Mouse (Mus musculus) cerebral cortex, adult 2 months (tissue): ENCODE data around the gene Tnfsfm13.

Experiments
- WGBS: fragments of 180-500 bp; shearing (Covaris S2); methylation state at CpG from one replicate; pipeline ENCODE4 v1.1.7; 2018; 5-methylcytosine and 5-hydroxymethylcytosine counted together

The Tnfsfm13 gene

GRCm38 (mm10) chr11:69655264-69656064 lies 40.4 kb downstream of the Tnfsfm13 start, which contains the start of gene Sox15:
Gene Sox15, plus strand, starts transcription at chr11:69655314.
- WGBS: 21% methylated on average over 34 of the region's 34 CpGs

GRCm38 (mm10) chr11:69654760-69655159 lies 41.1 kb downstream of the Tnfsfm13 start:
- 42% methylated on average over 9 of the region's 9 CpGs for WGBS

GRCm38 (mm10) chr11:69653399-69653798 lies 42.5 kb downstream of the Tnfsfm13 start:
- 53% methylated on average over 5 of the region's 5 CpGs for WGBS

GRCm38 (mm10) chr11:69645860-69646259 lies 50.0 kb downstream of the Tnfsfm13 start:
- 73% methylated on average over 5 of the region's 5 CpGs for WGBS

GRCm38 (mm10) chr11:69635471-69635870 lies 60.4 kb downstream of the Tnfsfm13 start:
- 51% methylated on average over 3 of the region's 3 CpGs for WGBS

GRCm38 (mm10) chr11:69633128-69633866 lies 62.6 kb downstream of the Tnfsfm13 start:
- under 1% methylated on average over 48 of the region's 50 CpGs for WGBS
